Mouse (Mus musculus) adrenal gland, adult 2 months (tissue): ENCODE data around the gene Slc31a1. TPM values are rescaled to one million over a fixed set of nuclear protein-coding genes. Genes with fewer than 3 reads are reported as not detected.

Experiments
- DNase-seq: peaks from one replicate; pipeline ENCODE4 v3.0.0; 2021
- polyA plus RNA-seq: library from polyadenylated mRNA; depleted of rRNA; stranded (reverse); fragments of >200 nt; gene quantifications from 2 replicates; pipeline ENCODE4 v1.2.3, GENCODE M21; 2012
- total RNA-seq, 2 experiments: library from RNA; stranded (reverse); gene quantifications; 2 replicates each; pipeline ENCODE4 v1.2.3; 2021

Gene Slc31a1
- total and polyA plus RNA-seq, 3 experiments, result 12.3 to 50.7 (median 50.1) TPM

DNA sequence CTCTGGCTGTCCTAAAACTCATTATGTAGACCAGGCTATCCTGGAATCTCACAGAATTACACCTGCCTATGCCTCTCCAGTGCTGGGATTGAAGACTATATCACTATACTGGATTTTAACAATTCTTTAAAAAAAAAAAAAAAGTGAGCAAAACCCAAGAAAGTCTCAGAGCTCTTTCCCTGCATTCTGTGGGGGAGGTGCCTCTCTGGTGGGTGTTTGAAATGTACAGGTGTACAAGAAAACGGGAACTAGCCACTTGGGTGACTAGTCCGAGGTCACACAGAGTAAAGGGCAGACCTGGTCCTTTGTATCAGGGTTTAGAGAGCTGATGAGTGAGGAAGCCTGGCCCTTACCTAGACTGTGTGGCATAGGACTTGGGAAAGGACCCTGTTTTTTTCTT lies 1.9 kb downstream of the Slc31a1 start:
- no peak for DNase-seq

DNA sequence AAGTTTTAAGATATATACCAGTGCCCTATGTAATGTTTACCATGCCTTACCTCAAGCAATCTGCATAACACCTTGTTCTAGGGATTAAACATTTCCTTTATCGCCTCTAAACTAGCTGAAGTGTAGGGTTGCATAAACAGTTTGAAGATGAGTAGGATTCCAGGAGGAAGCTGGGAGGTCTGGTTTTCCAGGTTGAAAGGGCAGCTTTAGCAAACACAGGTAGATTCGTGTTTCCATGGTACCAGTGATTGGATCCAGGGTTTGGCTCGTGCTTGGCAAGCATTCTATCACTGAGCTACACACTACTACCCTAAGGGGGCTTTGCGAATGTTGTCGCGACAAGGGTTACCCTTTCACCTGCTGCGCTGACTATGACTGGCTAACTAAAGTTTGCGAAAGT lies 3.8 kb downstream of the Slc31a1 start:
- no peak for DNase-seq

DNA sequence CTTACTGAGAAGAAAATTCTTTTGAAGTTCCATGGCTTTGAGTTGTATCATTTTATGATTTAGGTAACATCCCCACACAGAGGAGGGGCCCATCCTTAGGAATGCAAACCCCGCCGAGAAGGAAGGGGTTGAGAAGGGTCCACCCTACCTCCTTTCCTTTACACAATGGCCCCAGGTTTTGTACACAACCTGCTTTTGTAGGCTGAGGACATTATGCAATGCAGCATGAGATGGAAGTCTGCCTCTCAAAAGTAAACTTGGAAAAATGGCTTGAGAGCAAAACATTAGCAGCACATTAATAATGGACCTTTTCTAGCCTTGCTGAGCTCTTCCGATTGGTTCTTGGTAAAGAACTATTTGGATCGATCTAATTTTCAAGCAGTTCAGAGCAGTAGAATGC lies 5.8 kb downstream of the Slc31a1 start:
- no peak for DNase-seq

DNA sequence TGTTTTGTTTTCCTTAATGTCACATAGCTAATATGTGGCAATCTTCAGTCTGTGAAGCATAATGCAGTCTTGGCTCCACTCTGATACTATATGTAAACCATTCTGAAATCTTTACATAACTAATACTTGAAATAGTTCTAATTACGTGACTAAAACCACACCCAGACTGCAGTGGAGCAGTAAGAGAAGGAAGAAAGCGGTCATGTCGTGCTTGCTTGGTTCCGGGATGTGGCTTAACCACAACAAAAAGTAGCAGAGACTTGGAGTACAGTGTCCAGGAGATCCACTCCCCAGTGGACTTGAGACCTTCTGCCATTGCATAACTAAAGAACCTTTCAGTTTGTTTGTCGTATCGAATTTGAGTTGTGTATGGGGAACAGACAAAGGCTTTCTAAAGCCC lies 7.1 kb downstream of the Slc31a1 start:
- DNase-seq, result no peak

DNA sequence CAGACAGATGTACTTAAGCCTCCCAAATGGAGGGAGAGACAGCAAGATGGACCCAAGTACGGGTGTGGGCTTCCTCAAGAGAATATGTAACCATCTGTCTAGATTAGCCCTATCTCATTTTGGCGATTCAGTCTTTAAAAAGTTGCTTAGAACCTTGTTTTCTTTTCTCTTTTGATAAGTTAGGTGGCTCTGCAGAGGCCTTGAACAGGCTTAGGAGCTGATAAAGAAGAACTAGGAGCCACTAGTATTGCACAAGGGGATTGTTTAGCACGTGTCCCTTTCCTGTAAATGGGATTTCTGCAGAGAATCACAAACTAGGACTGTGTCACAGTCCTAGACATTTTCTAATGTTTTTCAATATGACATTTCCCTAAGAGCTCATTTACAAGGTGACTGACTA lies 8.6 kb downstream of the Slc31a1 start:
- DNase-seq, result no peak

DNA sequence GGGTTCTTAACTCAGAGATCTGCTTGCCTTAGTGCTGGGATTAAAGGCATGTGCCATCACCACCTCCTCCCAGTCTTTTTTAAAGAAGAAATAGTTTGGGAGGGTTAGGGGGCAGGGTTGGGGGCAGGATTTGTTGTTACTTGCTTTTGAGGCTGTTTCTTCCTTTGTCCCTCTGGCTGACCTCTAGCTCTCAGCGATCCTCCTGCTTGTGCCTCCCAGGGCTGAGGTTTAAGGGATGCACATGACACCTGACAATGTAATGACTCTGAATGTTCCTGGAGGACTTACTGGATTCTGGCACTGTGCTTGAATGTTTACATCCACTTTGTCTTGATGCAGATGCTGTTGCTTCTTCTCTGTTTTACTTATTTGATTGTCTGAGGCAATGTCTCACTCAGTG lies 11.9 kb downstream of the Slc31a1 start:
- DNase-seq, result no peak

DNA sequence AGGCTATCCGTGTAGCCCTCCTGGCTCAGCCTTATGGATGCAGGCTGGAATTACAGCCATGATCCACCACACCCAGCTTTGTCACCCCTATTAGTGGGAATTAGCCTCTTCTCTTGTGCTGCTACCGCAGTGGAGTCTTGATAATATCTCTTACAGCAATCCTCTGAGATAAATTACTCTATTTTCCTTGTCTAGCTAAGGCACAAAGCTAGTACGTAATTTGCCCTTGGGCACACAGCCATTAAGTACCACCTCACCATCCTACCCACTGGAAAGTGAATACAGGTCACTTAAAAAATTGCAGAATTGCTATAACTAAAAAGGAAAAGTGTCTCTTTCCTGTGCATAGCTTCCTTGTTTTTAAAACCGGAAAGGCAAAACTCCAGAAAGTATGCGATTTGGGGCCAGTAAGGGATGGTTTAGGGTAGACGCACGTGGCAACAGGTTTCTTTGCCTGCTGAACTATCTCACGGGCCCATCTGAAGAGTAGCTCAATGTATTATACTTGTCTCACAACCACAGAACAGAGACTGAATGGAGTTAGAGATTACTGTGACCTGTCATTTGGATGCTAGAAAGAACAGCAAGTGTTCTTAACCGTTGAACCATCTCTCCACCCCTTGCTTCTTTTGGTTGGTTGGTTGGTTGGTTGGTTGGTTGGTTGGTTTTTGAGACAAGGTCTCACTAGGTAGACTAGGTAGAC lies 12.4 kb downstream of the Slc31a1 start:
- DNase-seq, result no peak

DNA sequence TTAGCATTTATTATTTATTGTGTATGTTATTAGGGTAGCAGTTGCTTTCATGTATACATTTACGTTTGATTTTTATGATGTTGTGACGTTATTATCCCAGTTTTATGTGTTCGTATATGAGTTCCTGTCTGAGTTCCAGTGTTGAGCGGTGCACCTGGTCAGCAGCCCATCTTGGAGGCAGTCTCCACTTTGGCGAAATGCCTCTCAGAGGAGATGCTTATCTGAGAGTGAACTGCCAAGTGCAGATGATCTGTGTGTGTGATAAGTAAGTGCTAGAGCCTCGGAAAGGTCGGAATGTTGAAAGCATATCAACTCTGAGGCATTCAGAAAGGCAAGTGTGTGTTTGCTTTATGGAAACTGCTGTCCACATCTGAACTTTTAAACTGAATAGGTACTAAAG lies 13.1 kb downstream of the Slc31a1 start:
- no peak for DNase-seq

DNA sequence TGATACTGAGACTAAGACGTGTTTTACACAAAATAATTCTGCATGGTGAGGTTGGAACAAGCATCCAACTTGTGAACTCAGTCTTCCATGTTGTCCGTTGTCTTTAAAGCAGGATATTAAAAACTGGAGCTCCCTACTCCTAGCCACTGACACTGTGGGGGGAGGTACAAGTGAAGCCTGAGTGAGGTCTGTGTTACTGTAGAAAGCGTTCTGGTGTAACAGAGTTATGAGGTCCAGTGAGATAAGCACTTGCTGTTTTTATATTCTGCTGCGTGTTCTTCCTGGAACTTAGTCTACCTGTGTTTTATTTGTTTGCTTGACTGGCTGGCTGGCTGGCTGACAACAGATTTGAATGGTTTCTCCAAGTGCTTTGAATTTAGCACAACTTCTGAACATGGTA lies 13.8 kb downstream of the Slc31a1 start:
- no peak for DNase-seq

DNA sequence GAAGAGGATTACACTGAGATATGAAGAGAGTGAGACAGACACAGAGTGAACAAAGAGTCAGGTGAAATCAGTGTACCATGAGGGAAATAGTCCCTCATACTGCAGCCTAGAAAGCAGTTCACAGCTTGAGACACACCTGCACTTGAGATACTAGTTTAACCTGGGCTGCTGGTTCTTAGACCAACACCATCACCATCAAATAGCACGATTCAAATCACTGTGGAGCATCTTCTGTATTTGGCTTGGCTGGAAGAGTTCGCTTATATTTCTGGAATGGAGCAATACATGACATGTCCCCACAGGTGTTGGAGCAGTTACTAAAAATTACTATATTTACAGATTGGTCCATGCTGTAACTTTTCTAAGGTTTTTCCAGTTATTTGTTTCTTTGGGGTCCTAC lies 15.6 kb downstream of the Slc31a1 start:
- DNase-seq, result no peak

DNA sequence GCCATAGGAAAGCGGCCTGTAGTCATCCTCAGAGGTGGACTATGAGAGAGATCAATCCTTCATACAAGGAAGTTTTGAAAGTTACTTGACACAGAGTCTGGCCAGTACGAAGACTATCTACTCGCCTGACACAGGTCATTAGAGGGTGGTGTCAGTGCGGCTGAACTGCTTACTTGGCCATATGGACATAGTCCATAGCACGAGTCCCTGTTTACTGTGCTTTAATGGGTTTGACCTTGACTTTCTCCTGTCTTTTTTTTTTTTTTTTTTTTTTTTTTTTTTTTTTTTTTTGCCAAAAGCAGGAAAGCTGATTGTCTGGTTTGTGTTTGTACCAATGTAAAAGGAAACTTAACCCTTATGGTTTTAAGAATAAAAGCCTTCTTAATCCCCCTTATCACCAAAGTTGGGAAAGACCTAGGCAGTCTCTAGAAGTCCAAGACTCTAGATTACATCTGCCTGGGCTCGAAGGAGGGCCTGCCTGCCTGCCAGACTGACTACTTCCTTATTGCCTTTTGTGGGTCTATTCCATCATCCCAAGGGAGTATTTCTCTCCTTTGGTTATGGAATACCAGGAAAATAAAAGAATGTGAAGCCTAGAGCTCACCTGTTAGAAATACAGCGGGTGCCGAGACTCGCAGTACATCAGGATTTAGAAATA lies 19.3 kb downstream of the Slc31a1 start:
- DNase-seq, result no peak

DNA sequence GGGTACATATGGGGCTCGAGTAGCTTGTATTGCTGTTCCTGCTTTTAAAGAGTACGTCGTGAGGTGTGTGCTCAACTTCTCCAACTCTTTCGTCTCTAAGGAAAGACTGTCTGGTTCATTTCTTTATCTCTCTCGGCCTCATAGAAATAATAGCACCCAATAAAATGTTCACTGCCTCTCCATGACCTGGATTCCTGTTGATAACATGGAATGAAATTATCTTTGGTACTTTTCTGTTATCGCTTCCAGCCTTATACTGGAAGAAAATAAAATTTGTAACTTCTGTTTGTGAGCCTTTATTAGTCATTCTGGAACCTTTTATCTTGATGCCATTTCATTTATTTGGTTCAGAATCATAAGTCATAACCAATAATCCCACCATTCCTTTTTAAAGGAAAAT lies 22.7 kb downstream of the Slc31a1 start:
- DNase-seq, result no peak

DNA sequence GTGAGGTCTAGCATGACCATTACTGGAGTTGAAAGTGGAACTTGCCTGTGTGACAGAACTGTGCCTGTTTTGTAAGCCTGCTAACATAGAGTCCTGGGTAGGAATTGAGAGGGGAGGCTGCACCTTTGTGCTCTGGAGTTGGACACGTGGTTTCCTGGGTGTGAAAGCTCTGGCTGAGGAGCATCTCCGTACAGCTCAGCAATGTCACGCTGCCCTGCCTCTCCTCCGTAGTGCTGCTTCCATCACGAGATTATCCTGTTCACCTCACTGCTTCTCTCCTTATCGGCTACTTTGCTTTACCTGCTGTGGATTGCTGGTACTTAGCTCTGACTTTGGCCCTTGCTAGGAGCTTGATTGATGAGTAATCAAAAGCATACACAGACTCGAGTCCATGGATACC lies 23.2 kb downstream of the Slc31a1 start:
- no peak for DNase-seq

DNA sequence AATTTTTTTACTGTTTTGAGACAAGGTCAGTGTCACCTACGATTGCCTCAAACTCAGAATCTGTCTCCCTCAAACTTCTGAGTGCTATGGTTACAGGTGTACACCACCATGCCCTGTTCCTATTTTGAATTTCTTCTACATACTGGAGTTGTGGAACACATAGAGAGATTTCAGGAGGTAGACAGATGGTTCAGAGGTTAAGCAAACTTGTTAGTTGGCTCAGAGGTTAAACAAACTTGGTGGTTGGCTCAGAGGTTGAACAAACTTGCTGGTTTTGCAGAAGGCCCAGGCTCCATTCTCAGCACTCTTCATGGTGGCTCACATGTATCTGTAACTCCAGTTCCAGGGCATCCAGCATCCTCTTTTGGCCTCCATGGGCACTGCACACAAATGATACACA lies 23.6 kb downstream of the Slc31a1 start:
- no peak for DNase-seq

DNA sequence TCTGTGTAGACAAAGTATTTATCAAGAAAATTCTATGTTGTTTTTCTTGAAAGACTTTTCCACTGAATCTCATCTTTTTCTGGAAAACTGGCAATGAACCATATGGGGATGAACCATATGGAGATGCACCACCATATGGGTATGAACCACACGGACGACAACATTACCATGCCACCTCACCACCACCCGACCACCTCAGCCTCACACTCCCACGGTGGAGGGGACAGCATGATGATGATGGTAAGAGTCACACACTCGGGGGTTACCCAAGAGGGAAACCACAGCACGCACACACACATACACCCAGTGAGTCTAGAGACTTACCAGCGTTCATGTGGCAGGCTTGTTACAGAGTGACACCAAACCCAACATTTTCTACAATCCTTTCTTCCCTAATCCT lies 24.9 kb downstream of the Slc31a1 start:
- no peak for DNase-seq

DNA sequence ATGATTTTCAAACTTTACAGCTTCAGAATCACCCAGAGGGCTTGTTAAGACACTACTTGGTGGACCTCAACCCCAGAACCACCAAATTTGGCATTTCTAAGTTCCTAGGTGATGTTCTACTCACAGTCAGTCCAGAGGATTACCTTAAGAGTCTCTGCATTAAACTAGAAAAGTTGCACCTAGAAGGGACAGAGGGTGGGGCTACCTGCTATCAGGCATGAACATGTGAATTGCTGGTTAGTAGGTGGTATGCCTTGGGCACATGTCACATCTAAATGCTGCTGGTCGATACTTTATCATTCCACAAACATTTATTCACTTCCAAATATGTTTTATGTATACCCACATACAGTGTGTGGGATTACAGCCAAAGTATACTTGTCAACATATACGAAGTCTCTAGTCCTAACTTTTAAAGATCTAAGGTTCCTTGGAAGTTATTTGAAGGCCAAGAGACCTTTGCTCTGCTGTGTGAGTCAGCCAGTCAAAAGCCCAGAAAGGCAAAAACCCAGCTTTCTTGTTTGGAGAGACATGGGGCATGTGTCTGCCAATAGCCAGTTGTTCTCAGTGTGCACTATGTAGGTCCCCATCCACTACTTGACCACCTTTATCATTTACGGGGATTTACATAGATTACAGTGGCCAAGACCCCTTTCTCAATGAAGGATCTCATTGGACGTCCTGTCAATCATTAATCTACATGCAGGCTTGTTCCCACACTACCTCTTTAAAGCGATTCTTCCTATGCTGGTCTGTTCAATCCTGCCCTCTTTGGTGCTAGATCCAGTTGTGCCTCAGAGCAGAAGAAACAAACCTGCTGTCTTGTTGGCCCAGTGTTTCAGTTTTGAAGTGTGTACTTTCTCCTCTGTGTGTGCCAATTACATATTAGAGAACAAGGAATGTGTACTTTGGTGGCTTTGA lies 29.3 kb downstream of the Slc31a1 start:
- no peak for DNase-seq

DNA sequence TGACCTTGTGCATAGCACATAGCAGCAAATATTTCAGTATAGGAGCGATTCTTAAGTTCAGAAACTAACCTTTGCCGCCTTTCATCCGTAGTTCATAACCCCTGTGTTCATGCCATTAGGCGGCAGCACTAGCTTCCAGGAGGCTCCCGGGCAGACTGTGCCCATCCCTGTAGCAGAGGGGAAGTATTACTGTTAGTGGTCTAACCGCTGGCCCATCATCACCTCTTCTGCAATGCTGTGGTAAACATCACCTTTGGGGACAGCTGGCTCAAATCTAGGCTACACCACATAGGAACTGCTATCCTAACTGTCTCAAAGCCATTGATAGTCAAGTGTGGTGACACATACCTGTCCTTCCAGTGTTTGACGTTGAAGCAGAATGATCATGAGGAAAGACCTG lies 31.4 kb downstream of the Slc31a1 start:
- DNase-seq, result no peak

DNA sequence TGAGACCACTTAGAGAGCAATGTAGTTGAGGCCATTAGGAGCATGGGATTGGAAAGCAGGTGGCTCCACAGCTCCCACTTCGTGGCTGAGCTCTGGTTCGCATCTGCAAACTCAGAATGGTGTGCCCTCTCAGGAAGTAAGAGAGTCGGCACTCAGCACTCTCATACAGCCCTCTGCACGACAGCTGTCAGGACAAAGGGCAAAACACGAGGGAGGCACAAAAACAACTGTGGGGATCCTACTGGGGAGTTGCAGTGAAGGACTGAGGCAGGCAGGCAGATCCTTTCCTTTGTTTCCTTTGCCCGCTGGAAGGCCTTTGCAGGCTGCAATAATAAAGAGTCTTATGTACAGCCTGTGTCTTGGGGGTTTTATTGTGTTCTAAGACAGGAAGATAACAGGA lies 32.9 kb downstream of the Slc31a1 start:
- no peak for DNase-seq

DNA sequence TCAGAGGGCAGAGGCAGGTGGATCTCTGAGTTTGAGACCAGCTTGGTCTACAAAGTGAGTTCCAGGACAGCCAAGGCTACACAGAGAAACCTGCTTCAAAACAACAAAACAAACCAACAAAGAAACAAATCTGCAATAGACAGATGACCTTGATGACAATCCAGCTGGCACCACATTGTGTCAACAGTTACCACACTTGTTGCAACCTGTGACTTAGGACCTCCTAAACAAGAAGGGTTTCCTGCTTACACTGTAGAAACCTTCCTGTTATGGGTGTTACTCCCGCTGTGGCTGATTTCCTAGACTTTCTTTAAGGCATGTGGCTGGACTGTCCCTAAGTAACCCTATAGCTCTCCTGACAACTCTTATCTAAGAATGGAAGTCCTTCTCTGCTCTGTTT lies 35.3 kb downstream of the Slc31a1 start:
- peak; percentile 65 for DNase-seq

DNA sequence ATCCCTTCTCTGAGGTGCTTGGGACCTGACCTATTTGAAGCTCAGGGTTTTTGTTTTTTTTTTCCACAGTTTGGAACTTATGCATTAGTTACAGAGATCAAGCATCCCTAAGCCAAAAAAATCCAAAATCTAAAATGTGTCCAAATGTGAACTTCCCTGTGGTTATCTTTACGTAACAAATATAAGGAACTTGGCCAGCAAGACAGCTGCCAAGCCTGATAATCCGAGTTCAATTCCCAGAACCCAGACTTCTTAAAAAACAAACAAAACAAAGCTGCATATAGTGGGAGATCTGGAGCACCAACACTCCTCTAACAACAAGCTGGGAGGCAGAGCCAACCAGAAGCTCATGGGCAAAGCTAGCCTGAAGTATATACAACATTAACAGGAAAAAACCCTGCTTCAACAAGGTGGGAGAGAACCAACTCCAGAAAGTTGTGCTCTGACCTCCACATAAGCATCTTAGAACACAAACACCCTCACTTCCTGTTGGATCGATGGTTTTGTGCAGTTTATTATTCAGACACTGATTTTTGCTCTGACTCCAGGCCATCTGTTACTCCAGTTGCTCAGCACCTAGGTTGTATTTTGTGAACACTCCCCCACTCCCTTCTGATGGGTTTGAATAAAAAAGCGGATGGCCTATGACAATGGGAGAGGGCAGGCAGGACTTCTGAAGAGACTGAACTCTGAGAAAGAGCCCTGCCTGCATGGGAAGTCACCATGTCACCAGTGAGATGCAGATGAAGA lies 37.3 kb downstream of the Slc31a1 start:
- no peak for DNase-seq

DNA sequence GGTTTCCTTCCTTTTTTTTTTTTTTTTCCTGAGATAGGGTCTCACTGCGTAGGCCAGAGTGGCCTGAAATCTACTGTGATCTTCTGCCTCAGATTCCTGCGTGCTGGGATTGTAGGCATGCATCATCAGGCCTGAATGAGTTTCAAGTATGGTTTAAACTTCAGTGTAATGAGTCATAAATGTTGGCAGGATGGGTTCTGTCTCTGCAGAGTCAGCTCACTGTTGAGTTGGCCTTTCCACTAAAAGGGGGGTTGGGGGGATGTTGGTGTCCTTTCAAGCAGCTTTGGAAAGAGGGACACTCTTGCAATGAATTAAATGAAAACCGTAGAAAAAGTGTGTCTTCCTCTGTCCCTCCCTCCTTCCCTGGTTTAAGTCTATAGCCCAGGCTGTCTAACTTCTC lies 38.4 kb downstream of the Slc31a1 start:
- DNase-seq, result peak; percentile 75

DNA sequence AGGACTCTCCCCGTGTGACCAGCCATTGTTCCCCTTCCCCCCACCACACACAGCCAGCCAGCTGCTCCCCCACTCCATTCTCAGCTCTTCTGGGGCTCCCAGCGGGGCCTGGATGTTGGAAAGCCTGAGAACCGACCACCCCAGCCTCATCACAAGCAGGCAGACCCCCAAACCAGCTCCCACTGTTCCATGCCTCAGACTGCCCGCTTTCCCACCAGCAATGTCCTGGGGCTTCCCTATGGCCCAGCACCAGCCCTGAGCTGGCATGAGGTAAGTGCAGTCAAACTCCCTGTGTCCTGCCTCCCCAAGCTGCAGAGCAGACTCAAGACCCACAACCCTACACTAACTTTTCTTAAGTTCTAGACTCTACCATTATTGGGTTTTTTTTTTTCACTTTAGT lies 45.6 kb downstream of the Slc31a1 start:
- DNase-seq, result no peak
